Mouse (Mus musculus) forebrain, embryonic 11.5 days (tissue): ENCODE results near the gene Tbc1d25. TPM values are rescaled to one million over a fixed set of nuclear protein-coding genes. Genes with fewer than 3 reads are reported as not detected.

Experiments used
- polyA plus RNA-seq: library from polyadenylated mRNA; unstranded; fragments of >200 nt; fragmentation: Nextera tagmentation; extraction: Ambion mirVana; gene quantifications from 2 replicates; pipeline ENCODE4 v1.2.1, GENCODE M21; 2014

Tbc1d25 gene
- polyA plus RNA-seq, 1 experiment from 2014 or later, result 13.5 TPM

Other genes with a start within 250 kb of the Tbc1d25 start
- not detected in 2 replicates for gene Eras, start 247.6 kb downstream of the Tbc1d25 start, polyA plus RNA-seq
- 69.4 and 80.0 TPM in 2 replicates for gene Hdac6, start 228.3 kb downstream of the Tbc1d25 start, polyA plus RNA-seq
- 5.4 and 5.6 TPM in 2 replicates for gene Gata1, start 198.1 kb downstream of the Tbc1d25 start, polyA plus RNA-seq
- not detected in 2 replicates for gene Glod5, start 157.7 kb downstream of the Tbc1d25 start, polyA plus RNA-seq
- 96.1 and 99.7 TPM in 2 replicates for gene Suv39h1, start 101.4 kb downstream of the Tbc1d25 start, polyA plus RNA-seq
- 0.12 and 0.51 TPM in 2 replicates for gene Was, start 85.7 kb downstream of the Tbc1d25 start, polyA plus RNA-seq
- gene Wdr13, start 43.3 kb downstream of the Tbc1d25 start, polyA plus RNA-seq, result 26.6 and 27.4 TPM in 2 replicates
- 466 and 494 TPM in 2 replicates for gene Rbm3, start 30.3 kb downstream of the Tbc1d25 start, polyA plus RNA-seq
- gene Ebp, start 17.3 kb upstream of the Tbc1d25 start, polyA plus RNA-seq, result 24.5 and 25.2 TPM in 2 replicates
- gene Porcn, start 30.3 kb upstream of the Tbc1d25 start, polyA plus RNA-seq, result 13.6 and 14.5 TPM in 2 replicates
- gene Ftsj1, start 76.2 kb upstream of the Tbc1d25 start, polyA plus RNA-seq, result 40.4 and 47.1 TPM in 2 replicates
- gene Slc38a5, start 95.0 kb upstream of the Tbc1d25 start, polyA plus RNA-seq, result 5.4 and 6.1 TPM in 2 replicates
- not detected in 2 replicates for gene Ssxb10, start 151.2 kb upstream of the Tbc1d25 start, polyA plus RNA-seq
- gene Ssxb9, start 190.8 kb upstream of the Tbc1d25 start, polyA plus RNA-seq, result not detected in 2 replicates
- not detected in 2 replicates for gene Ssxb1, start 237.1 kb upstream of the Tbc1d25 start, polyA plus RNA-seq